Mouse (Mus musculus): ENCODE results near the gene Rps6kb1. TPM values are rescaled to one million over a fixed set of nuclear protein-coding genes. Genes with fewer than 3 reads are reported as not detected.

Gene Rps6kb1
- polyA plus RNA-seq, 1 experiment from 2014 or later = 61.1 TPM

GRCm38 (mm10) chr11:86453991-86454390 is 90.6 kb downstream of the Rps6kb1 start:
- Histone ChIP-seq H3K4me2 (no peak overlapping the region), H3K9me3 (no peaks in the 10 kb centered on the region), H3K9ac (no peak overlapping the region), H3K27ac (no peak overlapping the region), H3K36me3 (no peaks in the 10 kb centered on the region), H3K27me3 (no peaks in the 10 kb centered on the region), H3K4me3 (no peak overlapping the region), H3K4me1 (no peaks in the 10 kb centered on the region)
- ATAC-seq (ENCODE audit: borderline replicate concordance, extremely low read depth, low FRiP score, low TSS enrichment) = no peak
- WGBS = 83% methylated on average over 5 of the region's 5 CpGs

MicroRNAs encoded within 50 kb of the gene (microRNA counts, 519-probe panel; counts per million panel counts)
- 3,212 counts per million, percentile 85 among the panel's probes with 10 or more counts for microRNA mmu-miR-21

Small RNA genes within 50 kb of the gene (microRNA-seq; reads per million reads assigned to microRNA genes)
- gene Mir21a = 10,129 reads per million, percentile 95 among the genes with 10 or more reads in this experiment

Other genes with a start within 250 kb of the Rps6kb1 start
- 7.5 and 8.2 TPM in 2 replicates for gene Med13, start 187.2 kb downstream of the Rps6kb1 start, polyA plus RNA-seq (2015; fragmentation: Nextera tagmentation; extraction: Ambion mirVana)
- gene Rnft1, start 60.1 kb downstream of the Rps6kb1 start, polyA plus RNA-seq (2015; fragmentation: Nextera tagmentation; extraction: Ambion mirVana) = 48.3 and 52.3 TPM in 2 replicates
- 14.8 and 16.1 TPM in 2 replicates for gene Tubd1, start 186 bp upstream of the Rps6kb1 start, polyA plus RNA-seq (2015; fragmentation: Nextera tagmentation; extraction: Ambion mirVana)
- 99.3 and 107 TPM in 2 replicates for gene Vmp1, start 139.0 kb upstream of the Rps6kb1 start, polyA plus RNA-seq (2015; fragmentation: Nextera tagmentation; extraction: Ambion mirVana)
- 32.0 and 32.5 TPM in 2 replicates for gene Ptrh2, start 139.2 kb upstream of the Rps6kb1 start, polyA plus RNA-seq (2015; fragmentation: Nextera tagmentation; extraction: Ambion mirVana)
- gene Cltc, start 212.8 kb upstream of the Rps6kb1 start, polyA plus RNA-seq (2015; fragmentation: Nextera tagmentation; extraction: Ambion mirVana) = 118 and 121 TPM in 2 replicates

Measured in lung, embryonic 15.5 days (tissue).